Mouse (Mus musculus): ENCODE data around the gene BC030499. TPM values are rescaled to one million over a fixed set of nuclear protein-coding genes. Genes with fewer than 3 reads are reported as not detected.
A peak's percentile ranks its signal among the peaks of the same experiment; 100 is the strongest.

The BC030499 gene
- total and polyA plus RNA-seq, 3 experiments, result 0.73 to 1.1 TPM; not detected in 1

GRCm38 (mm10) chr11:78301357-78302084 is 10.9 kb downstream of the BC030499 start, which contains the start of gene Spag5 (continued):
- TF ChIP-seq KAT2A (conservative IDR thresholded peaks at IDR 0.05; ENCODE audit: low read depth, low read length) (no peak; the same call in 1 of the 2 replicates), CHD1 (IDR thresholded peaks at IDR 0.05; ENCODE audit: low read depth, low read length) (no peak), MYC (IDR thresholded peaks at IDR 0.05; ENCODE audit: low read depth, low read length) (peak; percentile 45; the same call in 1 of the 2 replicates)

- Histone ChIP-seq H3K36me3 (ENCODE audit: control insufficient read depth in 1 of 2, insufficient read depth in 2 of 2, low read length in 2 of 2) (peaks cover 45 to 49% of the 10 kb centered on the region in 2 experiments), H3K9me3 (replicated peaks; ENCODE audit: insufficient read depth, low read length) (no peaks in the 10 kb centered on the region), H3K4me3 (ENCODE audit: control insufficient read depth in 1 of 2, insufficient read depth in 1 of 2, low read depth in 2 of 2, low read length in 2 of 2) (no peak overlapping the region), H3K27me3 (ENCODE audit: control insufficient read depth in 1 of 2, insufficient read depth in 2 of 2, low read length in 2 of 2) (no peaks in the 10 kb centered on the region), H3K9ac (ENCODE audit: control insufficient read depth, low read depth, low read length, poor library complexity, severe bottlenecking) (0 out of 2 replicates have a peak overlapping the region, but pooled peaks have one; percentile 2), H3K27ac (ENCODE audit: control insufficient read depth, low read depth, low read length) (no peak overlapping the region), H3K4me1 (ENCODE audit: control insufficient read depth in 1 of 2, insufficient read depth in 2 of 2, low read length in 2 of 2) (peaks cover 16 to 17% of the 10 kb centered on the region in 2 experiments; a peak in 3 of 4 replicates), H3K79me2 (ENCODE audit: control insufficient read depth, insufficient read depth, low read length, poor library complexity) (peaks cover 41% of the 10 kb centered on the region)
- TF ChIP-seq CHD1 (IDR thresholded peaks at IDR 0.05; ENCODE audit: low read depth, low read length) (no peak), GATA1 (IDR thresholded peaks at IDR 0.05; ENCODE audit: low read depth, low read length) (no peak), USF1 (IDR thresholded peaks at IDR 0.05; ENCODE audit: low read depth, low read length) (no peak), POLR2AphosphoS5 (IDR thresholded peaks at IDR 0.05; ENCODE audit: borderline replicate concordance, low read depth, low read length) (no peak), ELF1 (IDR thresholded peaks at IDR 0.05; ENCODE audit: low read depth, low read length) (no peak), ZC3H11A (IDR thresholded peaks at IDR 0.05; ENCODE audit: low read depth, low read length) (no peak), POLR2A (IDR thresholded peaks at IDR 0.05; ENCODE audit: control insufficient read depth in 1 of 2, insufficient read depth in 1 of 2, low read depth in 1 of 2, low read length in 2 of 2, poor library complexity in 1 of 2) (no peak), MYC (IDR thresholded peaks at IDR 0.05; ENCODE audit: low read depth, low read length) (no peak), ZMIZ1 (IDR thresholded peaks at IDR 0.05; ENCODE audit: low read depth, low read length) (no peak), SIN3A (IDR thresholded peaks at IDR 0.05; ENCODE audit: low read length) (no peak), MYB (IDR thresholded peaks at IDR 0.05; ENCODE audit: low read depth, low read length) (no peak), USF2 (IDR thresholded peaks at IDR 0.05; ENCODE audit: borderline replicate concordance in 1 of 2, insufficient read depth in 1 of 2, low read depth in 1 of 2, low read length in 2 of 2) (no peak), TAL1 (IDR thresholded peaks at IDR 0.05; ENCODE audit: low read length) (no peak), POLR2AphosphoS2 (IDR thresholded peaks at IDR 0.05; ENCODE audit: low read length) (no peak), CTCF (IDR thresholded peaks at IDR 0.05 in 2 of 3, conservative IDR thresholded peaks at IDR 0.05 in 1 of 3; ENCODE audit: control insufficient read depth in 1 of 3, insufficient read depth in 1 of 3, low read depth in 2 of 3, low read length in 3 of 3, poor library complexity in 1 of 3, severe bottlenecking in 1 of 3) (no peak), MXI1 (IDR thresholded peaks at IDR 0.05; ENCODE audit: low read depth, low read length) (no peak)
- DNase-seq (ENCODE audit: low read depth, low spot score), result no peak
These were observed 14.6 kb downstream of the BC030499 start for GRCm38 (mm10) chr11:78305272-78305671.
